Mouse (Mus musculus): ENCODE results near the gene Atp5j2.

DNA sequence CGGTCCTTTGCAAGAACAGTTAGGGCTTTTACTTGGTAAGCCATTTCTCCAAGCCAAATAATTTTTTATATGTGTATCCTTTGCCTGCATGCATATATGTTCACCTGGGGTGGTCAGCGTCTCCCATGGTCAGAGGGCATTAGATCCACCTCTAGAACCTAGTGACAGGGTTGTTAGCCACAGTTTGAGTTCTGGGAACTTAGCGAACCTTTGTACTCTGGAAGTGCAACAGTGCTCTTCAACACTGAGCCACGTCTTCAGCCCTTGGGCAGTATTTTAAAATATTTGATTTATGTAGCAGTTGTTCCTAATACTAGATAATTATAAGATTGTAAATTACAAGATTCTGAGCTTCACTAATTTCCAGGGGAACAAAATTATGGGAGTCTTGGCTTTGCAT, 38.8 kb upstream of the Atp5j2 start:
- TF ChIP-seq TAL1 (IDR thresholded peaks at IDR 0.05; ENCODE audit: low read length) (no peak), GATA1 (IDR thresholded peaks at IDR 0.05; ENCODE audit: low read length) (no peak)
